Mouse (Mus musculus) R1 (cell line): ENCODE measurements at regions not wholly inside any gene's neighbourhood (a gene's known extent, or its start where the extent isn't known, plus 50 kb on each side); places are given as distances from the start of the nearest gene placed in this dataset.

Experiments
- DNase-seq: peaks from one replicate; pipeline ENCODE4 v3.0.0-alpha.2; 2018; ENCODE audit warnings: low read depth, low spot score

GRCm38 (mm10) chr10:16438414-16438813, 1284.6 kb upstream of the Cited2 start:
- no peak for DNase-seq

GRCm38 (mm10) chr10:16440932-16441640, 1281.9 kb upstream of the Cited2 start:
- no peak for DNase-seq

- no peak for DNase-seq
Observed at GRCm38 (mm10) chr10:16441661-16442072, 1281.4 kb upstream of the Cited2 start.

- no peak for DNase-seq
Observed at GRCm38 (mm10) chr10:16443901-16444300, 1279.1 kb upstream of the Cited2 start.

- no peak for DNase-seq
Observed at GRCm38 (mm10) chr10:16467935-16468334, 1255.1 kb upstream of the Cited2 start.

- no peak for DNase-seq
Observed at GRCm38 (mm10) chr10:16469711-16470110, 1253.3 kb upstream of the Cited2 start.

- DNase-seq, result no peak
Observed at GRCm38 (mm10) chr10:16473952-16474521, 1249.0 kb upstream of the Cited2 start.

- no peak for DNase-seq
Observed at GRCm38 (mm10) chr10:16498580-16498979, 1224.4 kb upstream of the Cited2 start.

GRCm38 (mm10) chr10:16507681-16508080, 1215.3 kb upstream of the Cited2 start:
- no peak for DNase-seq

GRCm38 (mm10) chr10:16508161-16508560, 1214.9 kb upstream of the Cited2 start:
- no peak for DNase-seq

- DNase-seq, result no peak
Observed at GRCm38 (mm10) chr10:16514656-16515055, 1208.4 kb upstream of the Cited2 start.

- DNase-seq, result no peak
Observed at GRCm38 (mm10) chr10:16521895-16522294, 1201.1 kb upstream of the Cited2 start.

GRCm38 (mm10) chr10:16524101-16524500, 1198.9 kb upstream of the Cited2 start:
- DNase-seq, result no peak

GRCm38 (mm10) chr10:16527693-16528092, 1195.3 kb upstream of the Cited2 start:
- DNase-seq, result no peak

GRCm38 (mm10) chr10:16537660-16538059, 1185.4 kb upstream of the Cited2 start:
- no peak for DNase-seq

- DNase-seq, result no peak
Observed at GRCm38 (mm10) chr10:16538379-16538778, 1184.6 kb upstream of the Cited2 start.

- no peak for DNase-seq
Observed at GRCm38 (mm10) chr10:16545445-16545844, 1177.6 kb upstream of the Cited2 start.

GRCm38 (mm10) chr10:16552861-16553635, 1170.0 kb upstream of the Cited2 start:
- no peak for DNase-seq

GRCm38 (mm10) chr10:16574568-16574967, 1148.5 kb upstream of the Cited2 start:
- DNase-seq, result no peak

GRCm38 (mm10) chr10:16578554-16579078, 1144.4 kb upstream of the Cited2 start:
- no peak for DNase-seq

- DNase-seq, result no peak
Observed at GRCm38 (mm10) chr10:16580200-16580599, 1142.8 kb upstream of the Cited2 start.

- no peak for DNase-seq
Observed at GRCm38 (mm10) chr10:16588833-16589232, 1134.2 kb upstream of the Cited2 start.
